Mouse (Mus musculus): Measurements from ENCODE around the gene Slc12a1.

Slc12a1 gene

DNA sequence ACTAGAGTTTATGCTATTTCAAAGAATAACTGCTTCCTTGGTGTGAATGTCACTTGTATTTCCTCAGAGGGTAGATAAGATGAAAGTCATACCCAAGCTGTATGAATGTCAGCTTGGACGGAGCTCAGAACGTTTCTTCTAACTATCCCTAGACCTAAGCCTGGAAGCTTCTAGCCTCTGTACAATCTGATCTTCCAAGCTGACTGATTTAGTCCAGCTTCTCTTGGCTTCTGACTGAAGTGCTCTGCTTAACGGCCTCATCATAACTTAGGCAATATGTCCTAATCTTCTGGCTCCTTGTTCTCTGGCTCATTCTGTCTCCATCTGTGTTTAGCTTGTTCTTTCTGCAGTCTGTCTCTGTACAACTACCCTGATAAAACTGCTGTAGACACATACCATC lies 102.3 kb downstream of the Slc12a1 start:
- DNase-seq (ENCODE audit: inconsistent ontology term), result no peak

DNA sequence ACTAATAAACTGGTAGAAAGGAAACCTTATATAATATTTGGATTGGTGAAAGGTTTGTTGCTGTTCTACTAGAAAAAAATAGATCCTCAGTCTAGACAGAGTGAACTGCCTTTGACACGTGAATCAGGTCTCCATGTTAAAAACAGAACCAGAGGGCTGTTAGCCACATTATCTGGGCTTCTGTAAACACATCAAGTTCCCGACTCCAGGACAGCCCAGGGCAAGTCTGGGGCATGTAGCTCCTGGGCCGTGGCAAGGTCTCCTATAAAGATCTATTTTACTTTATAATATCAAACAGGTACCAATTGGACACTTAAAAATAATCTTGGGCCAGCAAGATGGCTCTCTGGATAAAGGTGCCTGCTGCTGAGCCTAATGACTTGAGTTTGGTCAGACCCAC lies 103.6 kb downstream of the Slc12a1 start:
- no peak for DNase-seq (ENCODE audit: inconsistent ontology term)

- no peak for DNase-seq (ENCODE audit: inconsistent ontology term)
These were observed 107.2 kb downstream of the Slc12a1 start for GRCm38 (mm10) chr2:125259230-125260120.

GRCm38 (mm10) chr2:125260326-125260725 lies 108.0 kb downstream of the Slc12a1 start:
- no peak for DNase-seq (ENCODE audit: inconsistent ontology term)

- DNase-seq (ENCODE audit: inconsistent ontology term), result peak; percentile 32
These were observed 110.8 kb downstream of the Slc12a1 start for GRCm38 (mm10) chr2:125263056-125263455.

- DNase-seq (ENCODE audit: inconsistent ontology term), result peak; percentile 29
These were observed 111.4 kb downstream of the Slc12a1 start for GRCm38 (mm10) chr2:125263753-125264152.

GRCm38 (mm10) chr2:125268876-125269275 lies 116.6 kb downstream of the Slc12a1 start:
- no peak for DNase-seq (ENCODE audit: inconsistent ontology term)

DNA sequence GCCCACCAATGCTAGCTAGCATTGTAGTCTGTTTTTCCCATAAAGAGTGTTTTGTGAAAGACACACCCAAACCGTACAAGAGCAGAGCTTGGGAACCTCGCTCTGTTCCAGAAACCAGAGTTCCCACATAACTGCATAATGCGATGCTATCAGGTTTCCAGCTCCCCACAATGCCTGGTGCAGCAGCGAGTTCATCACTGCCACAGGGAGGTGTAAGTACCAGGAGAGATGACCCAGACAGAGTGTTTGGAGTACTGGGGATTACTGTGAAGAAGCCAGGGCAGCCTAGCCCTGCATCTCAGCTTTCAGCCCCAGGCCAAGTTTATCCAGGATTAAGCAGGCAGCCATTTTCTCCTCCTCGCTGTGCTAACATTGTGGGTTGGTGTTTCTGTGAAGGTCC lies 123.3 kb downstream of the Slc12a1 start:
- DNase-seq (ENCODE audit: inconsistent ontology term), result no peak

DNA sequence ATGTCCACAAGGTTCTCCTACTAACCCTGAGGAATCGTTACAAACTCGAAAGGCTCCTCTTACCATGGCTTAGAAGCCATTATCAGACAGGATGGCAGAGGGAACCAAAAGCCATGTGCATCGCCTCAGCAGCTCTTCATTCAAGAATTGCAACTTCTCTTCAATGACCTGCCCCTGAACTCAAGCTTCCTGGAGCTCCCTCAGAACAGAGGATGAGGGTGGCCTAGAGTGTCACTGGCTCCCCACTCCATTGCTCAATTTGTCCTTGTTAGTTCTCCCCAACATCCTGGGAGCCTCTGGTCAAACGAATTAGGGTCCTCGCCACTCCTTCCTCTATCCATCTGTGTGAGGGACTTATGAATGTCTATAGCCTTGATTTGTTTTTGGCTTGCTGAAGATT lies 124.4 kb downstream of the Slc12a1 start:
- no peak for DNase-seq (ENCODE audit: inconsistent ontology term)

DNA sequence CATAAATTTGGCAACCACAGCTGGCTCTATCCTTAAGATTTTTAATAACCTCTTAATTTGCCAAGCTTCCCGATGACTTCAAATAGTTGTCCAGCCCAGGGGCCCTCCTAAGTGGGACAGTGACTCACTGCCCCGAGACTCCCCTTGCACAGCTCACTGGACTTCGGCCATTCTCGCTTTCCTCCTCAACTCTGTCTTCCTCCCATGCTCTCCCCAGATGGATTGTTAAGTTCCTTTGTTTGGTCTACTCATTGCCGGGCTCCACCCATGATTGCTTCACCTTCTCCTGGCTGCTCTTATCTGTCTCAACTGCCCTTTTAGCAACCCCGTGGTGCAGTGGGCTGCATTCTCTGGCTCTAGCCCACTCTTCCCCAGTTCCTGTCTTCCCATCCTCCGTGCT lies 126.2 kb downstream of the Slc12a1 start:
- DNase-seq (ENCODE audit: inconsistent ontology term), result peak; percentile 32
